In genomic region chr12:25178491-25179115, GRCm38 (mm10) we compare ENCODE assay signal across 18 mouse cellular contexts.
A peak's percentile ranks its signal among the peaks of the same experiment; 100 is the strongest.
DNase-seq lines count a peak whose midpoint lies in the region; ATAC-seq and TF ChIP-seq lines count a peak whose summit lies in the region.
"Had no signal": no experiment of that assay in that cellular context is flagged by ENCODE, and none has a peak within 500 bp of the region (broad histone marks: within the 10 kb centered on the region; RNA-seq: fewer than 3 reads in every experiment).

No protein-coding gene starts in this region.

- no peak overlapping the region for H3K9ac ChIP-seq in embryonic facial prominence, embryonic 14.5 days (ENCODE audit: low read depth, low read length)
- H3K9ac ChIP-seq: hindbrain, embryonic 12.5 days; limb, embryonic 12.5 days; liver, embryonic 13.5 days; lung, embryonic 14.5 days had no signal

- 77% methylated on average over 5 of the region's 5 CpGs for WGBS in embryonic facial prominence, embryonic 14.5 days
- 89% methylated on average over 5 of the region's 5 CpGs for WGBS in embryonic facial prominence, embryonic 10.5 days

- no peaks in the 10 kb centered on the region for H3K9me3 ChIP-seq in embryonic facial prominence, embryonic 14.5 days (ENCODE audit: control insufficient read depth, low read length)
- H3K9me3 ChIP-seq in embryonic facial prominence, embryonic 10.5 days: no peaks in the 10 kb centered on the region
- H3K9me3 ChIP-seq: liver, embryonic 13.5 days had no signal

- no peak overlapping the region for H3K27ac ChIP-seq in embryonic facial prominence, embryonic 14.5 days (replicated peaks; ENCODE audit: low read depth, low read length)
- no peak overlapping the region for H3K27ac ChIP-seq in embryonic facial prominence, embryonic 10.5 days (replicated peaks)
- H3K27ac ChIP-seq in layer of hippocampus, adult 2 months: no peak overlapping the region
- H3K27ac ChIP-seq: hindbrain, embryonic 12.5 days; kidney, postnatal 0 days; limb, embryonic 12.5 days; liver, embryonic 13.5 days had no signal

- H3K4me3 ChIP-seq in embryonic facial prominence, embryonic 14.5 days (ENCODE audit: low read depth, low read length): no peak overlapping the region
- H3K4me3 ChIP-seq in embryonic facial prominence, embryonic 10.5 days: no peak overlapping the region
- H3K4me3 ChIP-seq in layer of hippocampus, adult 2 months: no peak overlapping the region
- H3K4me3 ChIP-seq: hindbrain, embryonic 12.5 days; limb, embryonic 12.5 days; liver, embryonic 13.5 days had no signal

- 0 out of 2 replicates have a peak, but pooled peaks have one; percentile 12 for ATAC-seq in embryonic facial prominence, embryonic 14.5 days (ENCODE audit: low read depth)

- DNase-seq in embryonic facial prominence, embryonic 14.5 days (ENCODE audit: low spot score): no peak
- DNase-seq in embryonic facial prominence, embryonic 10.5 days (ENCODE audit: low spot score): no peak
- DNase-seq in layer of hippocampus, adult 9-11 months: peak; percentile 48
- no peak for DNase-seq in layer of hippocampus, adult 2 months (ENCODE audit: low spot score in 2 of 2)
- peak; percentile 59 for DNase-seq in A20 (ENCODE audit: low read depth, low spot score)
- DNase-seq in thymus, postnatal 10 days (ENCODE audit: low spot score in 2 of 2): peak; percentile 39 to 46
- DNase-seq in embryo, embryonic 11 days: no peak
- no peak for DNase-seq in cerebellum, postnatal 14 days
- DNase-seq: adrenal gland, postnatal 10 days; cerebellum, adult 8-10 months; heart, postnatal 10 days; kidney, adult 18-20 months; liver, embryonic 13.5 days; lung, embryonic 14.5 days had no signal

- no peaks in the 10 kb centered on the region for H3K36me3 ChIP-seq in embryonic facial prominence, embryonic 14.5 days (ENCODE audit: control insufficient read depth, insufficient read depth, low read length)
- H3K36me3 ChIP-seq in embryonic facial prominence, embryonic 10.5 days (replicated peaks): no peaks in the 10 kb centered on the region
- H3K36me3 ChIP-seq: hindbrain, embryonic 12.5 days; limb, embryonic 12.5 days; liver, embryonic 13.5 days had no signal

- no peak for TF ChIP-seq CTCF in layer of hippocampus, adult 2 months (conservative IDR thresholded peaks at IDR 0.05)

- H3K4me2 ChIP-seq in embryonic facial prominence, embryonic 14.5 days (ENCODE audit: low read depth, low read length): no peak overlapping the region
- H3K4me2 ChIP-seq: heart, embryonic 11.5 days; hindbrain, embryonic 12.5 days; limb, embryonic 12.5 days; liver, embryonic 13.5 days; lung, embryonic 14.5 days had no signal

- no peaks in the 10 kb centered on the region for H3K27me3 ChIP-seq in embryonic facial prominence, embryonic 14.5 days (replicated peaks; ENCODE audit: control insufficient read depth, insufficient read depth, low read length)
- no peaks in the 10 kb centered on the region for H3K27me3 ChIP-seq in embryonic facial prominence, embryonic 10.5 days (replicated peaks; ENCODE audit: low read depth, poor library complexity, severe bottlenecking)
- H3K27me3 ChIP-seq: hindbrain, embryonic 12.5 days; limb, embryonic 12.5 days; liver, embryonic 13.5 days had no signal

- no peaks in the 10 kb centered on the region for H3K4me1 ChIP-seq in embryonic facial prominence, embryonic 14.5 days (ENCODE audit: control insufficient read depth, insufficient read depth, low read length)
- 0 out of 2 replicates have a peak, but pooled peaks cover 6% of the 10 kb centered on the region for H3K4me1 ChIP-seq in embryonic facial prominence, embryonic 10.5 days
- H3K4me1 ChIP-seq: hindbrain, embryonic 12.5 days; limb, embryonic 12.5 days; liver, embryonic 13.5 days had no signal

Comparison
In these comparisons a context has a peak if more than half of its experiments do, and no peak if none do; other contexts are left out.
1. DNase-seq: peak in layer of hippocampus, adult 9-11 months (single experiment), A20 (single experiment) and thymus, postnatal 10 days (2 of 2); none in embryonic facial prominence, embryonic 14.5 days (single experiment), embryonic facial prominence, embryonic 10.5 days (single experiment), layer of hippocampus, adult 2 months (0 of 2), embryo, embryonic 11 days (single experiment) and cerebellum, postnatal 14 days (0 of 2).